Mouse (Mus musculus): ENCODE measurements at regions not wholly inside any gene's neighbourhood (a gene's known extent, or its start where the extent isn't known, plus 50 kb on each side); places are given as distances from the start of the nearest gene placed in this dataset.

- no peak for DNase-seq (ENCODE audit: low spot score)
These were observed 149.8 kb upstream of the Ppp2r3a start for GRCm38 (mm10) chr9:101401416-101401815.

GRCm38 (mm10) chr9:101398858-101399257 is 147.3 kb upstream of the Ppp2r3a start:
- no peak for DNase-seq (ENCODE audit: low spot score)

DNA sequence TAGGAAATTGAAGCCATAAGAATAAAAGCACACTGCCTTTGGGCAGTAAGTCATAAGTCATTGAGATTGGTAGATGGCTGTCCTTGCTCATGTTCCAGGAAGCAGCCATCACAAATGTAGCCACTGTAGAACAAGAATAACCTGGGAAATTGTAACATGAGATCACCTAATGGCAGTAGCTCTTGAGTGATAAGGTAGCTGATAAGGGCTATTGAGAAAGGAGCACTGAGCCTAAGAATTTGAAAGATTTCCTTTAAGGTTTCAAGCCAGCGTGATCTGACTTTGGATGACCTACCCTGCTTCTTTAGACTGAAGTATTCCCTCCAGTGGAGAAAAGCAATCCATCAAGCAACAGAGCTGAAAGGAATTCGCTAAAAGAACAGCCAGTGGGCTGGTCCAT is 117.8 kb upstream of the Ppp2r3a start:
- DNase-seq (ENCODE audit: low spot score) = no peak

GRCm38 (mm10) chr9:101356607-101357006 is 105.0 kb upstream of the Ppp2r3a start:
- no peak for DNase-seq (ENCODE audit: low spot score)

GRCm38 (mm10) chr9:101348771-101349170 is 97.2 kb upstream of the Ppp2r3a start:
- DNase-seq (ENCODE audit: low spot score) = no peak

GRCm38 (mm10) chr9:101342887-101343286 is 91.3 kb upstream of the Ppp2r3a start:
- DNase-seq (ENCODE audit: low spot score) = no peak

DNA sequence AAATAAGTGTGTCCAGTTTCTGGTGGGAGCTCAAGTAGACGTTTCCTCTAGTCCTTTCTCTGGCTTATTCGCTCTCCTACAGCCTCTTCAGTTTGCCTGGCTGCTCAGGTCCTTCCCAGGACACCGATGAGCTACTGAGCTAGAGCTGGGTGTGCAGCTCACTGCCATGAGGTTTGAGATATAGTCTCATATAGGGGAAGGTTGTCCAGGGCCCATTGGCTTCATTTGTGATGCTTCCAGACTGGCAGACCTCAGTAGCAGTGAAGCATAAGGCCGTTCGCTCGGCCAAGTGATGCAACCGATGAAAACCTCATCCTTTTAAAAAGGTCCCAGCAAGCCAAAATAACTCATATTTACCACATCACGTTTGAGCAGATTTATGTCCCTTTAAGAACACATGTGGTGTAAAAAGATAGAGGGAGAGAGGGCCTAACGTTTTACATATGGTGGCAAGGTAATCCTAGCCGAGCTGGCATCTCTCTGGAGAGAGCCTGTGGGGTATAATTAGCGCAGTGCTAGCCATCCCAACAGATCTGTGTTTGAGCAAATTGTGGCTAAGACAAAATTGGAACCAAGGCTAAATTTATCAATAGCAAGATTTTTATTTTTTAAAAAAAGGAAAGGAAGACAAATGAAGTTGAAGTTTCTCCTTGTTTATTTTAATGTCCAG is 89.3 kb upstream of the Ppp2r3a start:
- DNase-seq (ENCODE audit: low spot score) = no peak

DNA sequence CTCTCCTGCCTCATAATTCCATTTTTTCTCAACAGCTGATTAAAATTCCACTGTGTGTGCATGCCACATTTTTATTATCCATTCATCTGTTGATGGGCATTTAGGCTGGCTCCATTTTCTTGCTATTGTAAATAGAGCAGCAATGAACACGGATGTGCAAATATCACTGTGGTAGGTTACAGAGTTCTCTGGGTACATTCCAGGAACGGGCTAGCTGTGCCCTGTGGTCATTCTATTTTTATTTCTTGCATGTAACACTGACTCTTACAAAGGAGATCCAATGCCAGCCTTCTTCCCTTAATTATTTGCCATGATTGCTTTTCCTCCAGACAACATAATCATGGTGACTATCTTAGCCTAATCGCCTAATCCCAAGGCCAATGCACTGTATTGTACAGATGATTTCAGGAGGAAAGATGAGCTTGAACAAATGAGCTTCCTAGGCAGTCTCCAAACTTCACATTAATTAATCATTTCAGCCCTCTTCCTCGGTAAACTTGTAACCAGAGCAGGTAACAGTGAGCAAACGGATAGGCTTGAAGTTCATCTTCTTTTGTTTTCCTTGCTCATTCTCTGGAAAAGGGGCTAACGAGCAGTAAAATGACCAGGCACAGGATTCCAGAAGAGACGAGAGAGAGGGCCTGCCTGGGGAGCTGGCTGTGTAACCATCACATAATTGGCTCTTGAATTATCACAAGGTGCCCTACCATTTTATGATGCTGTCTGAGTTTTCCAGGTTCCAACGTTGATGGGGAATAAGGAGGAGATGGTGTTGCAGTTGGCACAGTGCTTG is 77.6 kb upstream of the Ppp2r3a start:
- DNase-seq (ENCODE audit: low spot score) = no peak

DNA sequence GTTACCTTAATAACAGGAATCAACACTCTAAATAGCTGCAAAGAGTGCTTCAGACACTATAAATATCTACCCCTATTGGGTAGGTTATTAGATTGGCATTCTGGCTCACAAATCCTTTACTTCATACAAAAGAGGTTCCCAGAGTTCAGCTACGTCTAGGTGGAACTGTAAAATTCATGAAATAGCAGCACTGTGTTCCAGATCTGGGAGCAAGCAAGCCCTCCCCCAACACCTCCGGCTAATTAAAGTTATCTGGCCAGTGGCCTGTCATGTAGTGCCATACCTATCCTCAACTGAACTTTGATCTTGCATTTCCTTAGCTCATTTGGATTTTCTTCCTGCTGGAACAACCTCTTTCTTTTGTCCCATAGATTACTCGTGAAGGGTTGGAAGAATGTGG is 75.4 kb upstream of the Ppp2r3a start:
- no peak for DNase-seq (ENCODE audit: low spot score)

DNA sequence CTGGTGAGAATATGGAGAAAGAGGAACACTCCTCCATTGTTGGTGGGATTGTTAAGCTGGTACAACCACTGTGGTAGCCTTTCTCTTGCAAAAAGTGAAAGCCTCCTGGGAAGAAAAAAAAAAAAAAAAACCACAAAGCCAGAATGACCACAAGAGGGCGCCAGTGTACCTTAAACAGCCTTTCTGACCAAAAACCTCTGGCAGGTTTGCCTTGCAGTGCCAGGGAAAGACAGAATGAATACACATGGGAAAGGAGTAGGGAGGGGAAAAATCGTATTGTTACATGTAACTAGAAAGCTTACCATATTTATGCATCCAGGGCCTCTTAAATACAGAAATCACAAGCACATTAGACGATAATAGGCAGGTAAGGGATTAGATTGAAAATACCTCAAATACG is 62.4 kb upstream of the Ppp2r3a start:
- DNase-seq (ENCODE audit: low spot score) = no peak

DNA sequence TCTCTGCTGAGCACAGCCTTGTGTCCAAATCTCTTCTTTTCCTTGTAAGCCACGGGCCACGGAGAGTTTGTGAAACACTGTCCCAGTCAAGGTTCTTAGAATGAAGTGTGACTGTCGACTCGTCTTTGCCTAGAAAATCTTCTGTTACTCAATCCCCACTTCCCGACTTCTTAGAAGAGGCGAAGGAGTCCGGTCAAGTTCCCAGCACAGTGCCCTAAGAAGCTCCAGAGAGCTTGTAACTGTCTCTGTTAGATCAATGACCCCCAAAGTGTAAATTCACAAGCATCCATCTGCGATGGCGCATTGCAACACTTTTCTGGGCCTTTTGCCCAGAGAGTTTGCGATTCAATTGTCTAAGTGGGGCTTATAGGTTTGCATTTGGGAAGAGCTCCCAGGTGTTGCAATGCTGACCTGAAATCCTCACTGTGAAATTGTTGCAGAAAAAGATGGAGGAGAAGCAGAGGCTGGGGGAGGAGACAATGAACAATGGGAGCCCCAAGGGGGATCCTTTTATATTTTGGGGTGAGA is 54.9 kb upstream of the Ppp2r3a start:
- DNase-seq (ENCODE audit: low spot score) = no peak

- no peak for DNase-seq (ENCODE audit: low spot score)
These were observed 54.1 kb upstream of the Ppp2r3a start for GRCm38 (mm10) chr9:101305730-101306129.

Measured in ovary, adult 18-20 months (tissue).